Mouse (Mus musculus): ENCODE results near the gene Rfc5.

- TF ChIP-seq CTCF (IDR thresholded peaks at IDR 0.05; ENCODE audit: insufficient read depth, low read length) (no peak), POLR2A (IDR thresholded peaks at IDR 0.05; ENCODE audit: borderline replicate concordance, extremely low read depth, low read depth, low read length) (no peak)
Observed at GRCm38 (mm10) chr5:117357129-117357477, 31.7 kb downstream of the Rfc5 start, which contains the start of gene Wsb2.

Data from lung, adult 2 months (tissue).